Mouse (Mus musculus) yolk sac, embryonic 10.5 days (tissue): ENCODE measurements around the gene Gsdma3.
A peak's percentile ranks its signal among the peaks of the same experiment; 100 is the strongest.
"Not testable (repeated sequence)": the region's sequence is repeated elsewhere in the genome, so short reads cannot be mapped to it uniquely, and the experiment has no call there.

ENCODE experiments used
- DNase-seq: peaks from one replicate; pipeline ENCODE4 v3.0.0-alpha.2; 2017; ENCODE audit warnings: low spot score

Gsdma3 gene

GRCm38 (mm10) chr11:98595955-98596354 lies 30.2 kb upstream of the Gsdma3 start:
- no peak for DNase-seq

GRCm38 (mm10) chr11:98597363-98597762 lies 28.8 kb upstream of the Gsdma3 start:
- DNase-seq: peak; percentile 47

GRCm38 (mm10) chr11:98597991-98598390 lies 28.2 kb upstream of the Gsdma3 start, which contains the start of gene Lrrc3c:
Gene Lrrc3c, plus strand, starts transcription at chr11:98598291.
- DNase-seq: no peak

GRCm38 (mm10) chr11:98598851-98599290 lies 27.3 kb upstream of the Gsdma3 start:
- no peak for DNase-seq

GRCm38 (mm10) chr11:98599291-98599690 lies 26.9 kb upstream of the Gsdma3 start:
- no peak for DNase-seq

GRCm38 (mm10) chr11:98602090-98602690 lies 24.0 kb upstream of the Gsdma3 start:
- peak; percentile 70 for DNase-seq

- DNase-seq: no peak
Measured at GRCm38 (mm10) chr11:98603953-98604352, 22.2 kb upstream of the Gsdma3 start.

- not testable (repeated sequence) for DNase-seq
Measured at GRCm38 (mm10) chr11:98604911-98605310, 21.2 kb upstream of the Gsdma3 start.

- peak; percentile 16 for DNase-seq
Measured at GRCm38 (mm10) chr11:98606763-98607162, 19.4 kb upstream of the Gsdma3 start.

- DNase-seq: no peak
Measured at GRCm38 (mm10) chr11:98620791-98621190, 5.4 kb upstream of the Gsdma3 start.

GRCm38 (mm10) chr11:98623981-98624380 lies 2.2 kb upstream of the Gsdma3 start:
- DNase-seq: not testable (repeated sequence)

GRCm38 (mm10) chr11:98624381-98624780 lies 1.8 kb upstream of the Gsdma3 start:
- not testable (repeated sequence) for DNase-seq

GRCm38 (mm10) chr11:98628706-98629105 lies 2.5 kb downstream of the Gsdma3 start:
- DNase-seq: no peak

- DNase-seq: no peak
Measured at GRCm38 (mm10) chr11:98630646-98631045, 4.5 kb downstream of the Gsdma3 start.

GRCm38 (mm10) chr11:98635312-98635970 lies 9.3 kb downstream of the Gsdma3 start:
- not testable (repeated sequence) for DNase-seq

GRCm38 (mm10) chr11:98637501-98637900 lies 11.3 kb downstream of the Gsdma3 start:
- no peak for DNase-seq

GRCm38 (mm10) chr11:98640091-98640490 lies 13.9 kb downstream of the Gsdma3 start:
- DNase-seq: no peak

GRCm38 (mm10) chr11:98644757-98645156 lies 18.6 kb downstream of the Gsdma3 start:
- DNase-seq: no peak

- DNase-seq: no peak
Measured at GRCm38 (mm10) chr11:98645946-98646345, 19.8 kb downstream of the Gsdma3 start.

- no peak for DNase-seq
Measured at GRCm38 (mm10) chr11:98646459-98646858, 20.3 kb downstream of the Gsdma3 start, which contains the start of gene Gsdma2. Gene Gsdma2, plus strand, starts transcription at chr11:98646759.

GRCm38 (mm10) chr11:98655076-98655475 lies 28.9 kb downstream of the Gsdma3 start:
- DNase-seq: peak; percentile 15

- peak; percentile 16 for DNase-seq
Measured at GRCm38 (mm10) chr11:98660517-98660916, 34.4 kb downstream of the Gsdma3 start.

- no peak for DNase-seq
Measured at GRCm38 (mm10) chr11:98664091-98664490, 37.9 kb downstream of the Gsdma3 start, which contains the start of gene Gsdma. Gene Gsdma, plus strand, starts transcription at chr11:98664351.
